Mouse (Mus musculus) kidney, adult 18-20 months (tissue): ENCODE results near the gene Nxf1.
"Not testable (repeated sequence)": the region's sequence is repeated elsewhere in the genome, so short reads cannot be mapped to it uniquely, and the experiment has no call there.

Source experiments
- DNase-seq: peaks from one replicate; pipeline ENCODE4 v3.0.0; 2021

The Nxf1 gene

GRCm38 (mm10) chr19:8756635-8757387 is at the start of gene Nxf1:
Gene Nxf1, plus strand, starts transcription at chr19:8757073.
- peak; percentile 94 for DNase-seq

DNA sequence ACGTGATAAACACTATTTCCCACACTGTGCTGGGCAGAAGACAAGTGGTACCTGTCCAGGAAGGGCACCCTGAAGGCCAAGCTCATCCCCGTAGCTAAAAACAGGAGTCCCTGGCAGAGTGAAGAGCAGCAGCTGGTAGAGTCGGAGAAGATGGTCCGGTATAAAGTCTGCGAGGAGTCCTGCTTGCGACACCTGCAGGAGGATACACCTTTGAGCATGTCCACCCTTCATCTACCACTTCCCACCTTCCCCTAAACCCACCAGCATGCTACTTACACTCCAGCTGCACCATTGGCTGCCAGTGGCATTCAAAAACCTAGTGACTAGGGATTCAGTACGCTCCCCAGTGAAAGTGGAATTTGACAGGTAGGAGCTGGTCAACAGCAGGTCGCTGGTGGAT is 47.9 kb upstream of the Nxf1 start:
- DNase-seq, result no peak

GRCm38 (mm10) chr19:8710057-8710456 is 46.8 kb upstream of the Nxf1 start:
- DNase-seq, result no peak

GRCm38 (mm10) chr19:8711506-8711905 is 45.4 kb upstream of the Nxf1 start:
- DNase-seq, result no peak

- DNase-seq, result no peak
These were observed 44.7 kb upstream of the Nxf1 start for GRCm38 (mm10) chr19:8711949-8712869.

DNA sequence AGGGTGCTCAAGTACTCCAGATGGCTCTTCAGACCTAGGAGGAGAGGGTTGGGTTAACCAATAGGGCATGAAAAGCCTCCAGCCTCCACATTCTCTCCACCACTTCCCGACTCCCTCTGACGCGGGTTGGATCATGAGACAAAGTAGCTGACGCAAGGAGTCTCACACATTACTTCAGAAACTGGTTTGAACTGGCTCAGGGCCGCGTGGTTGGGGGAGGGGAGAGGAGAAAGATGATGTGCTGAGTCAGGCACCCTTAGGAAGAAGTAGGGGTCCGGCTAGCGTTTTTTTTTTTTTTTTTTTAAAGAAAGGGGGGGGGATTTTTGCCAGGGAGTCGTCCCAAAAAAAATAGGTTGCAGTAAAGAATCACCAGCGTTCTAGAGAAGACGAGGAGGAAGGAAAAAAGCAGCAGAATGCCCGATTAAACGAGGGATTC is 44.0 kb upstream of the Nxf1 start:
- DNase-seq, result peak; percentile 76

GRCm38 (mm10) chr19:8713306-8713996 is 43.4 kb upstream of the Nxf1 start:
- DNase-seq, result peak; percentile 96

GRCm38 (mm10) chr19:8713997-8714652 is 42.7 kb upstream of the Nxf1 start:
- no peak for DNase-seq

- DNase-seq, result no peak
These were observed 42.0 kb upstream of the Nxf1 start for GRCm38 (mm10) chr19:8714653-8715481.

DNA sequence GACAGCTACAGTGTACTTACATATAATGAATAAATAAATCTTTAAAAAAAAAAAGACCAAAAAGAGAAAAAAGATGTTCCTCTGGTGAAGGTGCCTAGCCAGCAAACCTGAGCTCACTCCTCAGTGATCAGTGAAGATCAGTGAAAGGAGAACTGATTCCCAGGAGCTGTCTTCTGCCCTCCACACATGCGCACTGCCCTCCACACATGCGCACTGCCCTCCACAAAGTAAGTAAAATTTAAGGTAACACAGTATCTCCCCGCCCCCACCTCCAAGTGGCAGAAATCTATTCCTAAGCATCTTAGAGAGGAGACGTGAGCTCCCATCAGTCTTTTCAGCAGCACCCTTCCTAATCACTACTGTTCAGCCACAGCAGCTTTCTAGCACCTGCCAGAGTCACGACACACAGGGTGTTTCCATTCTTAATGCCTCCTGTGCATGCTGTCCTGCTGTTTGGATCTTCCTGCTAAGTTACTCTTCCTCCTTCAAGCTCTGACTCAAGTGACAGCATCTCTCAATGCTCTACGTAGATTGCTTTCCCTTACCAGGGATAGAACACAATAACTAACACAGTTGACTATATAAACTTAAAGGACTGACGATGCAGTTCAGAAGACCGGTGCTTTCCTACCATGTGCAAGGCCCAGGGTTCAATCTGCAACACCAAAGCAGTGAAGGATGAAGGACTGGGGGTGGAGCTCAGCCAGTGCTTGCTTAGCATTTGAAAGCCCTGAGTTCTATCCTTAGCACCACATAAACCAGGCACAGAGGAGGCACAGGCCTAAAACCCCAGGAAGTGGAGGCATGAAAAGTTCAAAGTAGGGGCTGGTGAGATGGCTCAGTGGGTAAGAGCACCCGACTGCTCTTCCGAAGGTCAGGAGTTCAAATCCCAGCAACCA is 40.8 kb upstream of the Nxf1 start:
- DNase-seq, result no peak

DNA sequence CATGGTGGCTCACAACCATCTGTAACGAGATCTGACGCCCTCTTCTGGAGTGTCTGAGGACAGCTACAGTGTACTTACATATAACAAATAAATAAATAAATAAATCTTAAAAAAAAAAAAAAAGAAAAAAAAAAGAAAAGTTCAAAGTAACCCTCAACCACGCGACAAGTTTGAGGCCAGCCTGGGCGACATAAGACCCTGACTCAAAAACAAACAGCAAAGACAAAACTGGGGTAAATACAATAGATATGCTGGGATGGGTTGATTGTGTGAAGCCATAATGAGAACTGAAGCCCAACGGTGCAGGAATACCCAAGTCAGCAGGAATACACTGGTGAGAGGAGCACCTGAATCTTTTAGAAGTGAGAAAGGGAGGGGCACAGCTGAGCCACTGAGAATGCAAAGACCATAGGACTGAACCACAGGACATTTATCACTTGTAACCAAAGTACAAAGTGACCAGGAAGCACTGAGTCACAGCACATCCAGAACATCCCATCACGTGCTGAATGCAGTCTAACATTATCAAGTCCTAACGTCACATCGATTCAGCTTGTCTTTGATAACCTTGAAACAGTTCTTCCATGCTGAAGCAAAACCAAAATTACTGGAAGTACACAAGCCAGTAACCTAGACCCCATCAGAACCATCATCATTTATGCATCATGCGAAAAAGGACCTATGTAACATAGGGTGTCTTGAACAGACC is 40.0 kb upstream of the Nxf1 start:
- no peak for DNase-seq

DNA sequence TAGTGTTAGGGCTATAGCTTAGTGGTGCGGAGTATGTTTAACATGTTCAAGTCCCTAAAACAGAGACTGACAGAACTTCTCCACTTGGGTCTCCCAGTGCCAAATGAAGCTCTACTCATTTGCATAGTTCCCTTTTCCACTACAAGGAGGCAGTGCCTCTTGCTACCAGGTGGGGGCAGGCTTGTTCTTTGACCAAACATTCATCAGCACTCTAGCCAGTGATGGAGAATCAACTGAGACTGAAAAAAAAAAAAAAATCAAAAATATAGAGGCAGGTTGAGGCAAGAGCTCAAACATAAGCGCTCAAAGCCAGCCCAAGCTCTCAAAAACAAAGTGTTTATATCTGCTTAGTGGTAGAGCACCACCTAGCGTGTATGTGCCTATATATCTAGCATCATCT is 38.5 kb upstream of the Nxf1 start:
- DNase-seq, result peak; percentile 57

- DNase-seq, result not testable (repeated sequence)
These were observed 37.8 kb upstream of the Nxf1 start for GRCm38 (mm10) chr19:8719037-8719436.

DNA sequence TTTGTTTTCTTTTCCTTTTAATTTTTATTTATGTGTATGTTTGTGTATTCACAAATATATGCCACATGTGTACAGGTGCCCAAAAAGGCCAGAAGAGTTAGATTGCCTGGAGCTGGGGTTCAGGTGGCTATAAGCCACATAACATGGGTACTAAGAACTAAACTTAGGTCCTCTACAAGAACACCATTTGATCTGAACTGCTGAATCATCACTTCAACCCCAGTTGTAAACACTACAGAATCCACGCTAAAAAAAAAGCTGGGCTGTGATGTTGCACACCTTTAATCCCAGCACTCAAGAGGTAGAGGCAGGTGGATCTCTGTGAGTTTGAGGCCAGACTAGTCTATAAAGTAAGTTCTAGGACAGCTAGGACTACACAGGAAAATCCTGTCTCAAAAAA is 35.5 kb upstream of the Nxf1 start:
- DNase-seq, result no peak

- DNase-seq, result no peak
These were observed 34.9 kb upstream of the Nxf1 start for GRCm38 (mm10) chr19:8722021-8722420.

GRCm38 (mm10) chr19:8722559-8722906 is 34.3 kb upstream of the Nxf1 start:
- no peak for DNase-seq

- DNase-seq, result peak; percentile 96
These were observed 33.8 kb upstream of the Nxf1 start, which contains the start of gene Slc3a2 for GRCm38 (mm10) chr19:8722907-8723573. Gene Slc3a2, minus strand, starts transcription at chr19:8723369.

- DNase-seq, result no peak
These were observed 33.1 kb upstream of the Nxf1 start for GRCm38 (mm10) chr19:8723574-8724346.

DNA sequence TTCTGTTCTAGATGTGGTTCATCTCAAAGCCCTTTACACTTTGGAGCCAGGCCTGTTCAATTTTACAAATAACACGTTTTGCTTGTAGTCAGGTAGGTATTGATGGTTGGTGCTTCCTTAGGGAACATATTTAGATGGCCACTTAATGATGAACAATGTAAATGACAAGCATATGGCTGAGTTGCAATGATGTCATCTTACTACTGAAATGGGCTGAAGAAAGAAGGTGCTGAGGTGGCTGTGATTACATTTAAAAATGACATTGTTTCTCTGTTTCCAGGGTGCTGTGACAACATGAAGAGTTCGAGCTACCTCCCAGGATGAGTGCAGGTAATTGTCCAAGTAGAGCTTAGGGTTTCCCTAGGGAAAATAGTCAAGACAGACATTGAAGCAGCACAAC is 32.5 kb upstream of the Nxf1 start:
- DNase-seq, result no peak
